Mouse (Mus musculus) heart, postnatal 36 days (tissue): ENCODE measurements around the gene Sirpb1b. TPM values are rescaled to one million over a fixed set of nuclear protein-coding genes. Genes with fewer than 3 reads are reported as not detected.
"Not testable (repeated sequence)": the region's sequence is repeated elsewhere in the genome, so short reads cannot be mapped to it uniquely, and the experiment has no call there.

Experiments used
- DNase-seq, 2 experiments: peaks; one replicate each; pipeline ENCODE4 v3.0.0; 2021 to 2022
- intact Hi-C: fragments of 180-260 bp; cut with DNase I; formaldehyde crosslinking; loops from one replicate; pipeline ENCODE4 v1.15.1; 2025
- total RNA-seq, 2 experiments: library from RNA; stranded (reverse); gene quantifications; 2 replicates each; pipeline ENCODE4 v1.2.3; 2021

The Sirpb1b gene
- total RNA-seq = not detected

- intact Hi-C loops, DNase-seq: not testable (repeated sequence)
These were observed at the start of gene Sirpb1b for GRCm38 (mm10) chr3:15574887-15575286. TSS of gene Sirpb1b (minus strand) at chr3:15575065.

- intact Hi-C loops, DNase-seq: not testable (repeated sequence)
These were observed 15.7 kb upstream of the Sirpb1b start for GRCm38 (mm10) chr3:15590377-15591117.

GRCm38 (mm10) chr3:15586665-15587064, 11.8 kb upstream of the Sirpb1b start:
- DNase-seq, intact Hi-C loops: not testable (repeated sequence)

GRCm38 (mm10) chr3:15583452-15583851, 8.6 kb upstream of the Sirpb1b start:
- no peak for DNase-seq
- intact Hi-C loops = no loop called here

- DNase-seq, intact Hi-C loops: not testable (repeated sequence)
These were observed 8.1 kb upstream of the Sirpb1b start for GRCm38 (mm10) chr3:15582948-15583347.

GRCm38 (mm10) chr3:15576466-15576865, 1.6 kb upstream of the Sirpb1b start:
- intact Hi-C loops = loop anchor here (1.0 kb wide), 1 partner anchor 269 kb away; no protein-coding TSS in a partner anchor

GRCm38 (mm10) chr3:15528589-15528988, 46.3 kb downstream of the Sirpb1b start:
- no peak for DNase-seq
- intact Hi-C loops = loop anchor here (5.0 kb wide), 1 partner anchor 319 kb away; the partner anchor contains the start of gene Sirpb1c

More at GRCm38 (mm10) chr3:15576466-15576865, 1.6 kb upstream of the Sirpb1b start:
- DNase-seq = not testable (repeated sequence)

- intact Hi-C loops = not testable (repeated sequence)
These were observed 61.3 kb downstream of the Sirpb1b start for GRCm38 (mm10) chr3:15513608-15514007.

GRCm38 (mm10) chr3:15507792-15508321, 67.0 kb downstream of the Sirpb1b start:
- intact Hi-C loops, DNase-seq: not testable (repeated sequence)

More at GRCm38 (mm10) chr3:15513608-15514007, 61.3 kb downstream of the Sirpb1b start:
- DNase-seq = not testable (repeated sequence)

GRCm38 (mm10) chr3:15474831-15475230, 100.0 kb downstream of the Sirpb1b start:
- DNase-seq, intact Hi-C loops: not testable (repeated sequence)

- DNase-seq, intact Hi-C loops: not testable (repeated sequence)
These were observed 104.7 kb downstream of the Sirpb1b start for GRCm38 (mm10) chr3:15470158-15470557.

Other genes starting within 250 kb of the Sirpb1b start
- gene Gm9733, start 242.8 kb downstream of the Sirpb1b start, total RNA-seq = not detected
- gene Sirpb1a, start 148.5 kb downstream of the Sirpb1b start, total RNA-seq = not detected